Mouse (Mus musculus) MEL (cell line): ENCODE measurements around the gene Rsu1. TPM values are rescaled to one million over a fixed set of nuclear protein-coding genes. Genes with fewer than 3 reads are reported as not detected.

Experiments used
- DNase-seq: peaks from one replicate; pipeline ENCODE4 v3.0.0; 2011; ENCODE audit warnings: low read depth, low spot score
- H3K27ac ChIP-seq: 2 replicates; pipeline ENCODE4 v1.5.1; 2012; ENCODE audit warnings: low read depth, mild to moderate bottlenecking, control low read depth, low read length, moderate library complexity; ENCODE audit not compliant: control insufficient read depth
- H3K27me3 ChIP-seq, 2 experiments: fragments of 150-350 bp in 1 of 2; sonication (generic) in 1 of 2; 2 replicates each; pipeline ENCODE4 v1.6.1; 2012; ENCODE audit warnings: low read length in 2 of 2, mild to moderate bottlenecking in 2 of 2, improper control_type of control experiment in 1 of 2, moderate library complexity in 1 of 2; ENCODE audit not compliant: insufficient read depth in 2 of 2, control insufficient read depth in 1 of 2
- H3K36me3 ChIP-seq, 2 experiments: 2 replicates each; pipeline ENCODE4 v1.6.1; 2012 to 2014; ENCODE audit warnings: low read length in 2 of 2, improper control_type of control experiment in 1 of 2, inconsistent platforms in 1 of 2, mild to moderate bottlenecking in 1 of 2; ENCODE audit not compliant: insufficient read depth in 2 of 2, control insufficient read depth in 1 of 2
- H3K4me1 ChIP-seq, 2 experiments: fragments of 150-350 bp in 1 of 2; sonication (generic) in 1 of 2; 2 replicates each; pipeline ENCODE4 v1.6.1; 2012; ENCODE audit warnings: low read length in 2 of 2, improper control_type of control experiment in 1 of 2, mild to moderate bottlenecking in 1 of 2; ENCODE audit not compliant: insufficient read depth in 2 of 2, control insufficient read depth in 1 of 2
- H3K4me3 ChIP-seq, 2 experiments: fragments of 150-350 bp in 1 of 2; sonication (generic) in 1 of 2; 2 replicates each; pipeline ENCODE4 v1.5.1; 2012; ENCODE audit warnings: low read depth in 2 of 2, low read length in 2 of 2, mild to moderate bottlenecking in 2 of 2, moderate library complexity in 2 of 2, control low read depth in 1 of 2, improper control_type of control experiment in 1 of 2; ENCODE audit not compliant: control insufficient read depth in 1 of 2, insufficient read depth in 1 of 2
- H3K79me2 ChIP-seq: 2 replicates; pipeline ENCODE4 v1.6.1; 2012; ENCODE audit warnings: mild to moderate bottlenecking, low read length, moderate library complexity; ENCODE audit not compliant: control insufficient read depth, poor library complexity, insufficient read depth
- H3K9ac ChIP-seq: 2 replicates; pipeline ENCODE4 v1.6.1; 2012; ENCODE audit warnings: low read depth, mild to moderate bottlenecking, control low read depth, low read length, moderate library complexity; ENCODE audit not compliant: control insufficient read depth, poor library complexity, severe bottlenecking
- H3K9me3 ChIP-seq: fragments of 150-350 bp; sonication (generic); replicated peaks from 2 replicates; pipeline ENCODE4 v1.6.1; 2012; ENCODE audit warnings: mild to moderate bottlenecking, low read length, improper control_type of control experiment, moderate library complexity; ENCODE audit not compliant: insufficient read depth
- CHD1 ChIP-seq: IDR thresholded peaks from 2 replicates; pipeline ENCODE4 v1.6.1; 2012; ENCODE audit warnings: low read depth, mild to moderate bottlenecking, inconsistent platforms, low read length, improper control_type of control experiment
- CHD2 ChIP-seq: IDR thresholded peaks from 2 replicates; pipeline ENCODE4 v1.6.1; 2011; ENCODE audit warnings: low read length, improper control_type of control experiment
- E2F4 ChIP-seq: IDR thresholded peaks from 2 replicates; pipeline ENCODE4 v1.6.1; 2011; ENCODE audit warnings: low read depth, low read length, improper control_type of control experiment, borderline replicate concordance
- HCFC1 ChIP-seq: IDR thresholded peaks from 2 replicates; pipeline ENCODE4 v1.6.1; 2012; ENCODE audit warnings: low read depth, mild to moderate bottlenecking, inconsistent platforms, low read length, improper control_type of control experiment, moderate library complexity
- MAFK ChIP-seq: IDR thresholded peaks from 2 replicates; pipeline ENCODE4 v1.6.1; 2011; ENCODE audit warnings: low read depth, mild to moderate bottlenecking, low read length, improper control_type of control experiment, borderline replicate concordance
- MXI1 ChIP-seq: IDR thresholded peaks from 2 replicates; pipeline ENCODE4 v1.6.1; 2011; ENCODE audit warnings: mild to moderate bottlenecking, low read depth, low read length, improper control_type of control experiment
- POLR2AphosphoS2 ChIP-seq: IDR thresholded peaks from 2 replicates; pipeline ENCODE4 v1.6.1; 2011; ENCODE audit warnings: low read length, improper control_type of control experiment
- SMC3 ChIP-seq: IDR thresholded peaks from 2 replicates; pipeline ENCODE4 v1.6.1; 2011; ENCODE audit warnings: low read depth, low read length, improper control_type of control experiment
- TBP ChIP-seq: IDR thresholded peaks from 2 replicates; pipeline ENCODE4 v1.8.0; 2011; ENCODE audit warnings: low read depth, low read length, improper control_type of control experiment
- TCF12 ChIP-seq: IDR thresholded peaks from 2 replicates; pipeline ENCODE4 v1.6.1; 2014; ENCODE audit warnings: low read depth, mild to moderate bottlenecking, inconsistent platforms, low read length, improper control_type of control experiment, moderate library complexity
- UBTF ChIP-seq: IDR thresholded peaks from 2 replicates; pipeline ENCODE4 v1.6.1; 2012; ENCODE audit warnings: low read depth, mild to moderate bottlenecking, inconsistent platforms, low read length, improper control_type of control experiment, moderate library complexity, borderline replicate concordance; ENCODE audit not compliant: insufficient read depth
- ZKSCAN1 ChIP-seq: IDR thresholded peaks from 2 replicates; pipeline ENCODE4 v1.6.1; 2012; ENCODE audit warnings: low read depth, mild to moderate bottlenecking, inconsistent platforms, low read length, improper control_type of control experiment, moderate library complexity
- ZNF384 ChIP-seq: IDR thresholded peaks from 2 replicates; pipeline ENCODE4 v1.6.1; 2012; ENCODE audit warnings: low read depth, mild to moderate bottlenecking, inconsistent platforms, low read length, improper control_type of control experiment
- polyA plus RNA-seq, 2 experiments: library from polyadenylated mRNA; stranded (reverse) in 1 of 2; unstranded in 1 of 2; fragments of >175 nt in 1 of 2; fragments of >200 nt in 1 of 2; gene quantifications; 2 replicates each; pipeline versions ENCODE4 v1.2.1 to v1.2.4; 2012; ENCODE audit warnings: low replicate concordance in 2 of 2, low read depth in 1 of 2; ENCODE audit not compliant: insufficient read length in 2 of 2, insufficient read depth in 1 of 2, missing spikeins in 1 of 2
- total RNA-seq: library from RNA; depleted of rRNA; stranded (reverse); fragments of 300-350 nt; gene quantifications from 2 replicates; pipeline ENCODE4 v1.2.3, GENCODE M21; 2012

Rsu1 gene
- total and polyA plus RNA-seq, 3 experiments = 58.1 to 81.9 TPM; not detected in 1

DNA sequence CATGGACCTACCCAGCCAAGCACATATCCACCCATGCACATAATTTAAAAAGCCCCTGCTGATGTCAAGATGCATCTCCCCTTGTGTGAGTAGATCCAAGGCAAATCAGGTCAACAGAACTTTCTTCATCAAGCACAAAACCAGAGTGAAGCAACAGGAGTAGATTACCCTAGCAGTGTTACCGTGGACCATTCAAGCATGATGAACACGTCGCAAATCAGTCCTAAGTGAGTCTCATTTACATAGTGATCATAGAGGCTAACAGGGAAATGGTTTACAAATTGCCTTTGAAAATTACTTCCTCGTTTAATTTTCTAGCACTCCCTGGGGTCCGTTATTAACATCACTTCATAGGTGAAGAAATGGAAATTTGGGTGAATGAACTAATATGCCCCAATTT lies 100.6 kb downstream of the Rsu1 start:
- no peak overlapping the region for H3K4me3 ChIP-seq
- H3K27me3 ChIP-seq = no peaks in the 10 kb centered on the region
- no peaks in the 10 kb centered on the region; the same call in 1 of the 2 replicates for H3K79me2 ChIP-seq
- H3K27ac ChIP-seq = no peak overlapping the region
- no peak for TF ChIP-seq CHD2
- no peak for TF ChIP-seq CHD1
- no peak for TF ChIP-seq TCF12
- TF ChIP-seq, all 39 proteins: peak for 0
- peaks cover 0 to 6% of the 10 kb centered on the region in 2 experiments; a peak in 3 of 4 replicates for H3K4me1 ChIP-seq
- H3K9me3 ChIP-seq = no peaks in the 10 kb centered on the region
- H3K36me3 ChIP-seq = peaks cover 0 to 6% of the 10 kb centered on the region in 2 experiments; a peak in 3 of 4 replicates
- no peak for DNase-seq
- H3K9ac ChIP-seq = no peak overlapping the region

DNA sequence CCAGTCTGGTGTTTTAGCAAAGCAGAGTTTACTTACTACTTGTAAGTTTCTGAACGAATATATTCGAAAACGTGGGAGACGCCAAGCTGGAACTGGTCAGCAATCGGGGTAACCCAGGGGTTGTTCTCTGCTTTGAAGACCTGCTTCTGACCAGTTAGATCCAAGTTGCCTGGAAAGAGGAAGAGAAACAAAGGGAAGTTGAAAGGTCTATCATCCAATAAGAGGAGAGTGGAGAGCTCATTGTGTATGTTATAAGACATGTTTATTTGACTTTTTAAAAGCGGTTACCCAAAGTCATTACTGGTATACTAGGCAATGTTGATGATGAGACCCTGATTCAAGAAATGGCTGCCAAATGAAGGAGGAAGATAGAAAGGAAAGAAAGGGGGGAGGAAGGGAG lies 101.3 kb downstream of the Rsu1 start:
- Histone ChIP-seq H3K27ac (no peak overlapping the region), H3K79me2 (no peaks in the 10 kb centered on the region; the same call in 1 of the 2 replicates), H3K27me3 (no peaks in the 10 kb centered on the region), H3K9ac (no peak overlapping the region), H3K9me3 (no peaks in the 10 kb centered on the region), H3K4me3 (no peak overlapping the region), H3K36me3 (peaks cover 0 to 6% of the 10 kb centered on the region in 2 experiments; a peak in 3 of 4 replicates), H3K4me1 (peaks cover 0 to 6% of the 10 kb centered on the region in 2 experiments; a peak in 3 of 4 replicates)
- DNase-seq = peak; percentile 32
- TF ChIP-seq SMC3 (no peak), TBP (no peak), MAFK (no peak), CHD2 (no peak), E2F4 (no peak), HCFC1 (no peak), ZNF384 (no peak), POLR2AphosphoS2 (no peak), MXI1 (no peak)

DNA sequence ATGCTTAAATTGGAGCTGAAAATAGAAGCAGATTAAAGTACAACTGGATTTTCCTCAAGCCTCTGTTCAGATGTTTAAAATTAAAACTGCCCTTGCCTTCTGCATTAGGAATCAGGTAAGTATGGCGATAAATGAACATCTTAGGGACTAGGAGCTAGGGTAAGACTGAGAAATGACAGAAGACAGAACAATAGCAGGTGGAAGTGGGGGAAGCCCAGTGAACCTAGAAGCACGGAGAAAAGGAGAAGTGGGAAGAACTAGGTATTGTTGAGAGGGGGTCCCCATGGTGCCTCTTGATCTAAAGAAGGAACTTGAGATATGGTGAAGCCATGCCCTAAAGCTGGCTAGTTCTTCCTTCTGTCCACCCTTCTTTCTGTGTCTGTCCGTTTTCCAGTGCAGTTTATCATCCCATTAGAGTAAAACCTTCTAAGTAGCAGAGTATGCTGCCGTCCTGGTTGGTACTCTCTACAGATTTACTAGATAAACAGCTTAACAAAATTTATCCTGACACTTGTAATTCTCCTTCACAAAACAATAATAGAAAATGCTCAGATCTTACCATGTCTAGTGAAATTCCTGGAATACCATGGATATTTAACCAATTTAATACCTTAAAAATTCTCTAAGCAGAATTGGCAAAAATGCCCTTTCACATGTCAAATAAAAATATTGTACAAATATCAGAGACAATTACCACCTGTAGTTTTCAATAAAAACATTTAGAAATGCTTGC lies 101.9 kb downstream of the Rsu1 start:
- Histone ChIP-seq H3K79me2 (no peaks in the 10 kb centered on the region; the same call in 1 of the 2 replicates), H3K36me3 (peaks cover 0 to 6% of the 10 kb centered on the region in 2 experiments; a peak in 3 of 4 replicates), H3K27me3 (no peaks in the 10 kb centered on the region), H3K9me3 (no peaks in the 10 kb centered on the region), H3K4me1 (peaks cover 0 to 6% of the 10 kb centered on the region in 2 experiments; a peak in 3 of 4 replicates), H3K9ac (no peak overlapping the region)
- TF ChIP-seq CHD1 (no peak), ZKSCAN1 (no peak), UBTF (no peak)
- TF ChIP-seq, all 39 proteins: peak for 0
- Histone ChIP-seq H3K27ac (no peak overlapping the region), H3K4me3 (no peak overlapping the region)
- DNase-seq = peak; percentile 48
